Mouse (Mus musculus) hindbrain, embryonic 15.5 days (tissue): ENCODE results near the gene Olfr819. TPM values are rescaled to one million over a fixed set of nuclear protein-coding genes. Genes with fewer than 3 reads are reported as not detected.
"Not testable (repeated sequence)": the region's sequence is repeated elsewhere in the genome, so short reads cannot be mapped to it uniquely, and the experiment has no call there.

Experiments
- ATAC-seq: fragments of 200-750 bp; cut with Nextera tagmentation; 2 replicates; pipeline ENCODE4 v1.8.0; 2017; ENCODE audit warnings: low read depth, moderate number of reproducible peaks, moderate TSS enrichment; ENCODE audit not compliant: low FRiP score
- H3K27ac ChIP-seq: fragments of 300-500 bp; sonication (generic); replicated peaks from 2 replicates; pipeline ENCODE4 v1.5.1; 2015; ENCODE audit warnings: mild to moderate bottlenecking, inconsistent platforms
- H3K27me3 ChIP-seq: fragments of 300-500 bp; sonication (generic); 2 replicates; pipeline ENCODE4 v1.6.1; 2015; ENCODE audit warnings: control low read depth, inconsistent platforms
- H3K36me3 ChIP-seq: fragments of 300-500 bp; sonication (generic); 2 replicates; pipeline ENCODE4 v1.6.1; 2015; ENCODE audit warnings: control low read depth, inconsistent platforms
- H3K4me1 ChIP-seq: fragments of 300-500 bp; sonication (generic); replicated peaks from 2 replicates; pipeline ENCODE4 v1.6.1; 2015; ENCODE audit warnings: control low read depth, inconsistent platforms
- H3K4me2 ChIP-seq: fragments of 300-500 bp; sonication (generic); 2 replicates; pipeline ENCODE4 v1.6.1; 2015; ENCODE audit warnings: moderate library complexity, mild to moderate bottlenecking, inconsistent platforms
- H3K4me3 ChIP-seq: fragments of 300-500 bp; sonication (generic); 2 replicates; pipeline ENCODE4 v1.5.1; 2015; ENCODE audit warnings: mild to moderate bottlenecking, inconsistent platforms
- H3K9ac ChIP-seq: fragments of 300-500 bp; sonication (generic); 2 replicates; pipeline ENCODE4 v1.6.1; 2015; ENCODE audit warnings: inconsistent platforms
- H3K9me3 ChIP-seq: fragments of 300-500 bp; sonication (generic); 2 replicates; pipeline ENCODE4 v1.6.1; 2016; ENCODE audit warnings: control low read depth, inconsistent platforms
- WGBS: fragments of 180-500 bp; shearing (Covaris S2); methylation state at CpG from one replicate; pipeline ENCODE4 v1.1.7; 2015; 5-methylcytosine and 5-hydroxymethylcytosine counted together
- polyA plus RNA-seq: library from polyadenylated mRNA; unstranded; fragments of >200 nt; fragmentation: Nextera tagmentation; extraction: Ambion mirVana; gene quantifications from 2 replicates; pipeline ENCODE4 v1.2.1, GENCODE M21; 2015

The Olfr819 gene
- not detected in 2 replicates for polyA plus RNA-seq

DNA sequence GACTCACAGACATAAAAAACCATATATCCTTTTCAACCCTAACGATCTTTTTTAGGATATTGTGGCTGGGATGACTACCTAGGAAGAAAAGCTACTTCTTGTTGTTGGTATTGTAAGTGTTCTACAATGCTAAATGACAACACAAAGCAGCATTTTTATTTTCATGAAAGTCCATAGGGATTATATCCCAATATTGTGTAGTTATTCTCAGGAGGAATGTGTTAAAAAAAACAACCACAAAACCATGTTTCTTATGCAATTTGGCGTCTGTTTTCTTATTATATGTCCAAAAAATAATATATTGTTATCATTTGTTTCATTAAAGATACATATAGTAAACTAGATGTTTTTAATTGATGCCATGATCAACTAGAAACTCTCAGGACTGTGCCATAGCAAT, at the start of gene Olfr819:
Olfr819 (minus strand) TSS at position 101 of the 400 bp plus-strand sequence.
- not testable (repeated sequence) for H3K4me2 ChIP-seq, H3K4me3 ChIP-seq, H3K9me3 ChIP-seq, H3K9ac ChIP-seq, ATAC-seq, H3K27ac ChIP-seq, H3K4me1 ChIP-seq, H3K27me3 ChIP-seq, H3K36me3 ChIP-seq
- 89% methylated on average over 2 of the region's 2 CpGs for WGBS

DNA sequence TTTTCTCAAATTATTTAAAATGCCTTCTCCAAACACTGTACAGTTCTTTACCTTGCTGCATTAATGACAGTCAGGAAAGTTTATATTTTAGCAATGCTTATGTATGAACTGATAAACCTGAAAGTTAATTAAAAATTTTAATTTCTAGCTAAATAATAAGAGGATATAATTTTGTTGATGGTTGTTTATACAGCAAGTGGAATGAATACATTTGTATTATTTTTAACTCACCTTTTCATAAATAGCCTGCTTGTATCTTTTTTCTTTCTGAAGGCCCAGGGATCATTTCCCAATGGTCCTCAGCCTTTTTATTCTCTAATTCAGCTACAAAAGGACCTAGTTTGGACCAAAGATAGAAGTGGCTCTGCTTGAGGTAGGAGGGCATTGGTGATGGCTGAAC, 45.3 kb upstream of the Olfr819 start, which contains the start of gene Olfr820:
Olfr820 (plus strand) TSS at position 301 of the 400 bp plus-strand sequence.
- Histone ChIP-seq H3K36me3 (no peaks in the 10 kb centered on the region), H3K27me3 (no peaks in the 10 kb centered on the region), H3K9me3 (no peaks in the 10 kb centered on the region), H3K9ac (no peak within 1 kb of the TSS), H3K27ac (no peak within 1 kb of the TSS), H3K4me2 (no peak within 1 kb of the TSS), H3K4me1 (no peaks in the 10 kb centered on the region), H3K4me3 (no peak within 1 kb of the TSS)
- no peak for ATAC-seq

DNA sequence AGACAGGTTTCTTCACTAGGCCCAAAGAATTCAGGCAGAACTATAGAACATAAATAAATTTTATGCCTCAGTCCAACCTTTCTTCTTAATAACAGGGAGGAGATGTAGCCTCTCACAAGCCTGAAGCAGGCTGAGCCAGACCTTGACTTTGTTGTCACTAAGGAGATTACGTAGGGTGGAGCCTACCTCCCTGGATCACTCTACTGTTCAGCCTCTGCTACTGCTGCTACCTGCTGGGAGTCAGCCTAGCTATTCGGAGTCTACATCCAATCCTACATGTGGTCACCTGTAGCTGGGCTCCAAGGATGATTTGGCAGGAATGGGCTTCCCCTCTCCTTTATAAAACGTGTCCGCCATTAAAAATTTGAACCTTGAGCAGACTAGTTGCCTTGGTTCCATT, 38.3 kb upstream of the Olfr819 start:
- H3K27ac ChIP-seq, ATAC-seq, H3K36me3 ChIP-seq, H3K9me3 ChIP-seq, H3K4me1 ChIP-seq, H3K4me2 ChIP-seq, H3K4me3 ChIP-seq, H3K27me3 ChIP-seq, H3K9ac ChIP-seq: not testable (repeated sequence)
- WGBS: 90% methylated on average over 4 of the region's 4 CpGs

DNA sequence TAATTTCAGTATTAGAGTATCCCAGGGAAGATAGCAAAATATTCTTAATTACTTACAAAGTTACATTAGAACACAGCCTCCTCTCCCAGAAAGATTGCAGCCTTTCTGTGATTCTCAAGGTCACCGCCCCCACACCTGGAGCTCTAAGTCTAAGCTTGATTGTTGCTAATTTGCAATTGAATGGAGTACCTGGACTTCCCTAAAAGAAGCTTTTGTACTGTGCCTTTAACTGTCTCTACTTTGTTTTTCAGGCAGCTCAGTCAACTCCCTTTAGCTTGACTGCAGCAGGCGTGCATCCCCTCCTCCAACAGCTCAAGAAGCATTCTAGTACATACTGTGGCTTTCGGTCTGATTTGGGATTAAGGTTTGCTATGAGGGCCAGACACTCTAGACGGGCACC, 37.0 kb upstream of the Olfr819 start:
- H3K4me2 ChIP-seq, H3K27ac ChIP-seq, H3K9ac ChIP-seq, H3K4me3 ChIP-seq, ATAC-seq, H3K4me1 ChIP-seq, H3K9me3 ChIP-seq, H3K27me3 ChIP-seq, H3K36me3 ChIP-seq: not testable (repeated sequence)
- 86% methylated on average over 4 of the region's 4 CpGs for WGBS

DNA sequence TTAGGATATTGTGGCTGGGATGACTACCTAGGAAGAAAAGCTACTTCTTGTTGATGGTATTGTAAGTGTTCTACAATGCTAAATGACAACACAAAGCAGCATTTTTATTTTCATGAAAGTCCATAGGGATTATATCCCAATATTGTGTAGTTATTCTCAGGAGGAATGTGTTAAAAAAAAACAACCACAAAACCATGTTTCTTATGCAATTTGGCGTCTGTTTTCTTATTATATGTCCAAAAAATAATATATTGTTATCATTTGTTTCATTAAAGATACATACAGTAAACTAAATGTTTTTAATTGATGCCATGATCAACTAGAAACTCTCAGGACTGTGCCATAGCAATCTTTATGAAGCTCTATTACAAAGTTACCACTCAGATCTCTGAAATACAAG, 17.9 kb upstream of the Olfr819 start, which contains the start of gene Gm10310:
Gm10310 (minus strand) TSS at position 101 of the 400 bp plus-strand sequence.
- H3K36me3 ChIP-seq, H3K4me2 ChIP-seq, H3K27me3 ChIP-seq, H3K4me3 ChIP-seq, H3K27ac ChIP-seq, H3K9ac ChIP-seq, ATAC-seq, H3K4me1 ChIP-seq, H3K9me3 ChIP-seq: not testable (repeated sequence)
- WGBS: no CpG with 5 or more reads among the region's 1 CpGs

DNA sequence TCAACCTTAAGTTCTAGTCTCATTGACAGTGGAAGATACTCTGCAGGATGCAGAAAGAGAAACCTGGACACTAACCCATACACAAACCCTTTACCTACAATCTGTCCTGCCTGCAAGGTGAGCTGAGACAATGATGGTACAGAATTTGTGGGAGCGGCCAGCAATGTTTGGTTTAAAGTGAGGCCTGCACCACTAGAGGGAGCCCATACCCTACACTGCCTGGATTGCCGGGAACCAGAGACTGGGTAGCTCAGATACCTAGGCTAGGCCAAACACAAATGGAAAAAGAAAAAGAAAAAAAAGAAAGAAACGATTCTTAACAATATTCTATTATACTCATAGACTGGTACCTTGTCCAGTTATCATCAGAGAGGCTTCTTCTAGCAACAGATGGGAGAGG, 14.8 kb upstream of the Olfr819 start:
- H3K9ac ChIP-seq, H3K27ac ChIP-seq, H3K4me1 ChIP-seq, H3K27me3 ChIP-seq, H3K4me2 ChIP-seq, H3K9me3 ChIP-seq, ATAC-seq, H3K4me3 ChIP-seq, H3K36me3 ChIP-seq: not testable (repeated sequence)
- WGBS: no CpG with 5 or more reads among the region's 3 CpGs

DNA sequence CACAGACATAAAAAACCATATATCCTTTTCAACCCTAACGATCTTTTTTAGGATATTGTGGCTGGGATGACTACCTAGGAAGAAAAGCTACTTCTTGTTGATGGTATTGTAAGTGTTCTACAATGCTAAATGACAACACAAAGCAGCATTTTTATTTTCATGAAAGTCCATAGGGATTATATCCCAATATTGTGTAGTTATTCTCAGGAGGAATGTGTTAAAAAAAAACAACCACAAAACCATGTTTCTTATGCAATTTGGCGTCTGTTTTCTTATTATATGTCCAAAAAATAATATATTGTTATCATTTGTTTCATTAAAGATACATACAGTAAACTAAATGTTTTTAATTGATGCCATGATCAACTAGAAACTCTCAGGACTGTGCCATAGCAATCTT, 9.0 kb upstream of the Olfr819 start, which contains the start of gene Olfr247:
Olfr247 (minus strand) TSS at position 101 of the 400 bp plus-strand sequence.
- not testable (repeated sequence) for H3K9ac ChIP-seq, H3K27ac ChIP-seq, H3K36me3 ChIP-seq, H3K9me3 ChIP-seq, H3K4me2 ChIP-seq, H3K4me1 ChIP-seq, ATAC-seq, H3K27me3 ChIP-seq, H3K4me3 ChIP-seq
- no CpG with 5 or more reads among the region's 2 CpGs for WGBS

DNA sequence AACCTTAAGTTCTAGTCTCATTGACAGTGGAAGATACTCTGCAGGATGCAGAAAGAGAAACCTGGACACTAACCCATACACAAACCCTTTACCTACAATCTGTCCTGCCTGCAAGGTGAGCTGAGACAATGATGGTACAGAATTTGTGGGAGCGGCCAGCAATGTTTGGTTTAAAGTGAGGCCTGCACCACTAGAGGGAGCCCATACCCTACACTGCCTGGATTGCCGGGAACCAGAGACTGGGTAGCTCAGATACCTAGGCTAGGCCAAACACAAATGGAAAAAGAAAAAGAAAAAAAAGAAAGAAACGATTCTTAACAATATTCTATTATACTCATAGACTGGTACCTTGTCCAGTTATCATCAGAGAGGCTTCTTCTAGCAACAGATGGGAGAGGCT, 5.9 kb upstream of the Olfr819 start:
- not testable (repeated sequence) for H3K27ac ChIP-seq, H3K9me3 ChIP-seq, H3K9ac ChIP-seq, H3K36me3 ChIP-seq, H3K4me2 ChIP-seq, H3K27me3 ChIP-seq, H3K4me1 ChIP-seq, H3K4me3 ChIP-seq, ATAC-seq
- WGBS: no CpG with 5 or more reads among the region's 3 CpGs

DNA sequence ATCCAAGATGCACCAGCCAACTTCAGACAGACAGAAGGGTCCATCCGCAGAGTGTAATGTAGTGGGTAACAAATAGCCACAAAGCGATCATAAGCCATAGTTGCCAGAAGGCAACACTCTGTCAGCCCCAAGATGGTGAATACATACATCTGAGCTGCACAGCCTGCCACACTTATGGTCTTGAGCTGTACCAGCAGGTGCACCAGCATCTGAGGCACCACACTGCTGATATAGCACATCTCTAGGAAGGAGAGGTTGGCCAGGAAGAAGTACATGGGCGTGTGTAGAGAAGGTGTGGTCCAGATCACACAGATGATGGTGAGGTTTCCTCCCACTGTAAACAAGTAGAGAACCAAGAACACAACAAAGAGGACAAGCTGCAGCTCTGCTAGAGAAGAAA, 834 bp downstream of the Olfr819 start:
- H3K9ac ChIP-seq, H3K9me3 ChIP-seq, H3K4me1 ChIP-seq, ATAC-seq, H3K4me2 ChIP-seq, H3K27me3 ChIP-seq, H3K27ac ChIP-seq, H3K36me3 ChIP-seq, H3K4me3 ChIP-seq: not testable (repeated sequence)
- 96% methylated on average over 2 of the region's 3 CpGs for WGBS

DNA sequence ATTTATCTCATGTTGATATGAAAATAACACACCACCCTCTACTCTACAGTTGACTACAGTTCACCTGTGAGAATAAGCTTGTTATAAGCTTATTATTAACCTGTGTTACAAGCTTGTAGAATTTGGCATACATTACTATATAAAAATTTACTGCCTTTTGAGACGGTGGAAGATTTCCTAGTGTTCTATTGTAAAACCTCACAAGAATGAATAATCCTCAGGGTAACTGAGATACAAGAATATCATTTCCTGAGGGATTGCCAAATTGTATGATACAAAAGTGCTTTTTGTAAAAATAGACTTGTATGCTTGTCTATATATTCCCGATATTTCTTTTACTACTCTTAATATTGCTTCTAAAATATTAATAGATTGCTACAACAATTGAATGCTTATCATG, 18.1 kb downstream of the Olfr819 start, which contains the start of gene Olfr818:
Olfr818 (minus strand) TSS at position 101 of the 400 bp plus-strand sequence.
- no peak for ATAC-seq
- no peaks in the 10 kb centered on the region for H3K4me1 ChIP-seq
- no peaks in the 10 kb centered on the region for H3K36me3 ChIP-seq
- no peak within 1 kb of the TSS for H3K4me3 ChIP-seq
- H3K9ac ChIP-seq: no peak within 1 kb of the TSS
- H3K9me3 ChIP-seq: no peaks in the 10 kb centered on the region
- no peaks in the 10 kb centered on the region for H3K27me3 ChIP-seq
- no peak within 1 kb of the TSS for H3K27ac ChIP-seq
- 93% methylated on average over 2 of the region's 2 CpGs for WGBS
- H3K4me2 ChIP-seq: no peak within 1 kb of the TSS

DNA sequence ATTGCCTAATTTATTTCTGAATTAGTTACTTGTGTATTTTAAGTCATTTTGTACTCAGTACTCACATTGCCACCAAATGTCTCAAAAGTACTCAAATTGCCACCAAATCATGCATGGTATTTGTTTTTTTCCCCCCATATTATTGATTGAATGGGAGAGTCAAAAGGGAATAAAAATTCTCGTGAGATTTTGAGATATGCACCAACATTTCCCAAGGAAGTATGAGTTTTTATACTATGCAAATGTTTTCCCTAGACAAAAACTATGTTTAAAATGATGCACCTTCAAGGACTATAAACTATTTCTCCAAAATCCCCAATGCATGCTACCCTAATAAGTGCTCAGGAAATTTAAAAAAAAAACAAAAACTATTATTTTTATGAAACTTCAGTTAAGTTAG, 51.6 kb downstream of the Olfr819 start, which contains the start of gene Olfr816:
Olfr816 (minus strand) TSS at position 101 of the 400 bp plus-strand sequence.
- Histone ChIP-seq H3K4me1 (no peaks in the 10 kb centered on the region), H3K27ac (no peak within 1 kb of the TSS), H3K27me3 (no peaks in the 10 kb centered on the region), H3K9me3 (no peaks in the 10 kb centered on the region), H3K36me3 (no peaks in the 10 kb centered on the region), H3K4me3 (no peak within 1 kb of the TSS), H3K9ac (no peak within 1 kb of the TSS), H3K4me2 (no peak within 1 kb of the TSS)
- ATAC-seq: no peak
- WGBS: 62% methylated on average over 1 of the region's 1 CpGs
